Mouse (Mus musculus) liver, embryonic 14.5 days (tissue): ENCODE measurements around the gene Syce3. TPM values are rescaled to one million over a fixed set of nuclear protein-coding genes. Genes with fewer than 3 reads are reported as not detected.

Experiments used
- ATAC-seq: fragments of 200-750 bp; cut with Nextera tagmentation; 2 replicates; pipeline ENCODE4 v1.8.0; 2017; ENCODE audit warnings: moderate number of reproducible peaks, mild to moderate bottlenecking, moderate library complexity; ENCODE audit not compliant: insufficient read depth
- DNase-seq, 3 experiments: peaks; one replicate each; pipeline ENCODE4 v3.0.0-alpha.2; 2012 to 2013; ENCODE audit warnings: low read depth in 3 of 3, low spot score in 3 of 3
- H3K27ac ChIP-seq: fragments of 300-500 bp; sonication (generic); 2 replicates; pipeline ENCODE4 v1.5.1; 2014; ENCODE audit warnings: moderate library complexity, mild to moderate bottlenecking, control low read depth, inconsistent platforms
- H3K27me3 ChIP-seq: fragments of 300-500 bp; sonication (generic); 2 replicates; pipeline ENCODE4 v1.6.1; 2014; ENCODE audit warnings: mild to moderate bottlenecking, low read length, moderate library complexity; ENCODE audit not compliant: control insufficient read depth, insufficient read depth
- H3K36me3 ChIP-seq: fragments of 300-500 bp; sonication (generic); replicated peaks from 2 replicates; pipeline ENCODE4 v1.6.1; 2014; ENCODE audit warnings: low read depth; ENCODE audit not compliant: control insufficient read depth, insufficient read depth
- H3K4me1 ChIP-seq, 2 experiments: fragments of 200-500 bp in 1 of 2; fragments of 300-500 bp in 1 of 2; sonication (generic) in 1 of 2; replicated peaks; 2 replicates each; pipeline ENCODE4 v1.6.1; 2012 to 2014; ENCODE audit warnings: antibody characterized with exemption in 1 of 2, inconsistent platforms in 1 of 2, low read length in 1 of 2; ENCODE audit not compliant: control insufficient read depth in 2 of 2, insufficient read depth in 2 of 2
- H3K4me2 ChIP-seq: fragments of 300-500 bp; sonication (generic); 2 replicates; pipeline ENCODE4 v1.6.1; 2014; ENCODE audit warnings: low read depth, mild to moderate bottlenecking, control low read depth, moderate library complexity
- H3K4me3 ChIP-seq, 2 experiments: fragments of 200-500 bp in 1 of 2; fragments of 300-500 bp in 1 of 2; sonication (generic) in 1 of 2; 2 replicates each; pipeline ENCODE4 v1.5.1; 2012 to 2014; ENCODE audit warnings: low read depth in 2 of 2, low read length in 2 of 2, mild to moderate bottlenecking in 2 of 2, control low read depth in 1 of 2, inconsistent platforms in 1 of 2, moderate library complexity in 1 of 2; ENCODE audit not compliant: insufficient read depth in 1 of 2
- H3K9ac ChIP-seq: fragments of 300-500 bp; sonication (generic); replicated peaks from 2 replicates; pipeline ENCODE4 v1.6.1; 2014; ENCODE audit warnings: mild to moderate bottlenecking, control low read depth, moderate library complexity
- H3K9me3 ChIP-seq: fragments of 300-500 bp; sonication (generic); 2 replicates; pipeline ENCODE4 v1.6.1; 2016; ENCODE audit warnings: low read length, mixed read lengths; ENCODE audit not compliant: control insufficient read depth
- CTCF ChIP-seq: IDR thresholded peaks from 2 replicates; pipeline ENCODE4 v1.5.1; 2016; ENCODE audit warnings: antibody characterized with exemption, low read depth, control low read depth
- EP300 ChIP-seq: IDR thresholded peaks from 2 replicates; pipeline ENCODE4 v1.6.1; 2016; ENCODE audit warnings: antibody characterized with exemption, low read depth
- WGBS: fragments of 180-500 bp; shearing (Covaris S2); extraction: QIAGEN DNeasy Blood & Tissue Kit; methylation state at CpG from one replicate; pipeline ENCODE4 v1.1.7; 2014; ENCODE audit not compliant: insufficient replicate concordance; 5-methylcytosine and 5-hydroxymethylcytosine counted together
- polyA plus RNA-seq, 2 experiments: library from polyadenylated mRNA; depleted of rRNA in 1 of 2; stranded (reverse) in 1 of 2; unstranded in 1 of 2; fragments of >200 nt; fragmentation: Nextera tagmentation in 1 of 2; extraction: Ambion mirVana in 1 of 2; gene quantifications; 2 replicates each; pipeline versions ENCODE4 v1.2.1 to v1.2.3; 2012 to 2014

Gene Syce3
- polyA plus RNA-seq, 2 experiments = not detected

GRCm38 (mm10) chr15:89365141-89365551, 45.2 kb downstream of the Syce3 start:
- DNase-seq = no peak
- Histone ChIP-seq H3K4me2 (no peak overlapping the region), H3K36me3 (peaks cover 98% of the 10 kb centered on the region), H3K4me3 (no peak overlapping the region), H3K9me3 (no peaks in the 10 kb centered on the region), H3K27me3 (no peaks in the 10 kb centered on the region), H3K27ac (no peak overlapping the region), H3K9ac (no peak overlapping the region), H3K4me1 (no peaks in the 10 kb centered on the region)
- WGBS = 87% methylated on average over 4 of the region's 4 CpGs
- ATAC-seq = no peak
- TF ChIP-seq EP300 = no peak
- TF ChIP-seq CTCF = no peak

- Histone ChIP-seq H3K9me3 (no peaks in the 10 kb centered on the region), H3K4me3 (no peak overlapping the region), H3K4me2 (no peak overlapping the region), H3K4me1 (peaks cover 5 to 6% of the 10 kb centered on the region in 2 experiments; a peak in 2 of 4 replicates), H3K27me3 (no peaks in the 10 kb centered on the region), H3K27ac (no peak overlapping the region), H3K36me3 (peaks cover 84% of the 10 kb centered on the region), H3K9ac (no peak overlapping the region)
- no peak for ATAC-seq
- 92% methylated on average over 7 of the region's 7 CpGs for WGBS
- no peak for TF ChIP-seq CTCF
- TF ChIP-seq EP300 = no peak
- DNase-seq = no peak
Observed at GRCm38 (mm10) chr15:89363051-89363450, 47.3 kb downstream of the Syce3 start.

- Histone ChIP-seq H3K36me3 (peaks cover 43% of the 10 kb centered on the region), H3K4me3 (no peak overlapping the region), H3K9ac (0 out of 2 replicates have a peak overlapping the region, but pooled peaks have one; percentile 9), H3K27me3 (no peaks in the 10 kb centered on the region), H3K4me2 (0 out of 2 replicates have a peak overlapping the region, but pooled peaks have one; percentile 22), H3K27ac (no peak overlapping the region), H3K4me1 (peaks cover 16 to 22% of the 10 kb centered on the region in 2 experiments), H3K9me3 (no peaks in the 10 kb centered on the region)
- 43% methylated on average over 3 of the region's 3 CpGs for WGBS
- TF ChIP-seq CTCF (no peak), EP300 (no peak)
- no peak for DNase-seq
- no peak for ATAC-seq
Observed at GRCm38 (mm10) chr15:89358784-89359183, 51.5 kb downstream of the Syce3 start.

- DNase-seq = peak; percentile 82 to 83 (median 82)
- Histone ChIP-seq H3K27ac (peak overlapping the region; percentile 74), H3K4me3 (peak overlapping the region; percentile 80 to 96), H3K9me3 (no peaks in the 10 kb centered on the region), H3K9ac (peak overlapping the region; percentile 96), H3K36me3 (peaks cover 36% of the 10 kb centered on the region), H3K4me1 (peaks cover 16 to 22% of the 10 kb centered on the region in 2 experiments), H3K27me3 (no peaks in the 10 kb centered on the region), H3K4me2 (peak overlapping the region; percentile 77)
- under 1% methylated on average over 15 of the region's 15 CpGs for WGBS
- no peak for TF ChIP-seq CTCF
- 0 out of 2 replicates have a peak, but pooled peaks have one; percentile 25 for TF ChIP-seq EP300
- peak; percentile 56 for ATAC-seq
Observed at GRCm38 (mm10) chr15:89356372-89356771, 53.9 kb downstream of the Syce3 start.

- H3K27me3 ChIP-seq = no peaks in the 10 kb centered on the region
- peak within 1 kb of the TSS; percentile 77 for H3K4me2 ChIP-seq
- DNase-seq (peak; percentile 92 to 94 (median 94)), ATAC-seq (peak; percentile 91)
- H3K4me1 ChIP-seq = peaks cover 16 to 22% of the 10 kb centered on the region in 2 experiments
- TF ChIP-seq CTCF = 0 out of 2 replicates have a peak, but pooled peaks have one; percentile 3
- 0 out of 2 replicates have a peak, but pooled peaks have one; percentile 24 for TF ChIP-seq EP300
- WGBS = under 1% methylated on average over 64 of the region's 64 CpGs
- H3K36me3 ChIP-seq = peaks cover 35% of the 10 kb centered on the region
- H3K9ac ChIP-seq = peak within 1 kb of the TSS; percentile 96
- peak within 1 kb of the TSS; percentile 80 to 96 for H3K4me3 ChIP-seq
- no peaks in the 10 kb centered on the region for H3K9me3 ChIP-seq
- peak within 1 kb of the TSS; percentile 74 for H3K27ac ChIP-seq
Observed at GRCm38 (mm10) chr15:89355241-89356187, 54.8 kb downstream of the Syce3 start, which contains the start of the genes Lmf2 and Ncaph2. Gene Lmf2 (minus strand): TSS chr15:89355659. Gene Ncaph2 (plus strand): TSS chr15:89355719.
